In the genomic region with DNA sequence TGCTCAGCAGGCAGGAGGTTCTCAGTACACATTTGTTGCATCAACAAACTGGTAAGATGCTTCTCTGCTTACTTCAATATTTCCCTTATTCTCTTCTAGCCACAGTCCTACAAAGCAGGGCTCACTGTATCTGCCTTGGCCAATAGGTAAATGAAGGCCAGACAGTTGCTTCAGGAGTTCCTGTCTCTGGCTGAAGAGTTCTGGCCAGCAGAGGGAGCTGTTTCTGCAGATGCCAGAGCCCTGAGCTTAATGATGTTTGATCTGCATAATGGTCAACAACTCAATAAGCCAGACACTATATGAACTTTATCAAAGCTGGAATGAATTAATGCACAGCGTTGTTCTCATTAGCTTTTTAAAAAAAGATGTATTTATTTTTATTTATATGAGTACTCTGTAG, we compare ENCODE assay signal across 10 mouse cellular contexts. TPM values are rescaled to one million over a fixed set of nuclear protein-coding genes. Genes with fewer than 3 reads are reported as not detected.
DNase-seq lines count a peak whose midpoint lies in the region; ATAC-seq lines count a peak whose summit lies in the region.
"Had no signal": no experiment of that assay in that cellular context is flagged by ENCODE, and none has a peak within 500 bp of the region (broad histone marks: within the 10 kb centered on the region; RNA-seq: fewer than 3 reads in every experiment).

No protein-coding gene starts in this region.

- peaks cover 4% of the 10 kb centered on the region; the same call in 1 of the 2 replicates for H3K4me1 ChIP-seq in midbrain, embryonic 11.5 days (ENCODE audit: control insufficient read depth, insufficient read depth, low read length)
- H3K4me1 ChIP-seq in midbrain, embryonic 16.5 days (ENCODE audit: control insufficient read depth, insufficient read depth, low read length) = peaks cover 6% of the 10 kb centered on the region
- H3K4me1 ChIP-seq in liver, embryonic 13.5 days (replicated peaks) = peaks cover 47% of the 10 kb centered on the region

- no peaks in the 10 kb centered on the region for H3K9me3 ChIP-seq in midbrain, embryonic 11.5 days (ENCODE audit: control insufficient read depth, low read length)
- no peaks in the 10 kb centered on the region for H3K9me3 ChIP-seq in midbrain, embryonic 16.5 days (replicated peaks; ENCODE audit: control insufficient read depth, low read length, poor library complexity, severe bottlenecking)
- H3K9me3 ChIP-seq in liver, embryonic 13.5 days (replicated peaks) = no peaks in the 10 kb centered on the region
- H3K9me3 ChIP-seq: neural tube, embryonic 13.5 days had no signal

- no peak overlapping the region for H3K9ac ChIP-seq in midbrain, embryonic 11.5 days (ENCODE audit: low read length)
- H3K9ac ChIP-seq in midbrain, embryonic 16.5 days (ENCODE audit: low read depth, low read length) = no peak overlapping the region
- H3K9ac ChIP-seq in liver, embryonic 13.5 days = no peak overlapping the region
- H3K9ac ChIP-seq: neural tube, embryonic 13.5 days had no signal

- no peak for ATAC-seq in midbrain, embryonic 11.5 days (ENCODE audit: low FRiP score)
- no peak for ATAC-seq in midbrain, embryonic 16.5 days
- no peak for ATAC-seq in liver, embryonic 13.5 days (ENCODE audit: low read depth)

- no peak overlapping the region for H3K4me2 ChIP-seq in midbrain, embryonic 11.5 days
- no peak overlapping the region for H3K4me2 ChIP-seq in midbrain, embryonic 16.5 days (ENCODE audit: low read length)
- H3K4me2 ChIP-seq in liver, embryonic 13.5 days = no peak overlapping the region
- H3K4me2 ChIP-seq: neural tube, embryonic 13.5 days had no signal

- no peaks in the 10 kb centered on the region for H3K36me3 ChIP-seq in midbrain, embryonic 11.5 days (ENCODE audit: control insufficient read depth, insufficient read depth, low read length)
- no peaks in the 10 kb centered on the region for H3K36me3 ChIP-seq in midbrain, embryonic 16.5 days (ENCODE audit: control insufficient read depth, insufficient read depth, low read length)
- H3K36me3 ChIP-seq in liver, embryonic 13.5 days = no peaks in the 10 kb centered on the region

- no peaks in the 10 kb centered on the region for H3K27me3 ChIP-seq in midbrain, embryonic 11.5 days (ENCODE audit: control insufficient read depth, insufficient read depth, low read length)
- no peaks in the 10 kb centered on the region for H3K27me3 ChIP-seq in midbrain, embryonic 16.5 days (ENCODE audit: control insufficient read depth, insufficient read depth, low read depth, low read length)
- H3K27me3 ChIP-seq in liver, embryonic 13.5 days = no peaks in the 10 kb centered on the region
- H3K27me3 ChIP-seq: neural tube, embryonic 13.5 days had no signal

- no peak overlapping the region for H3K27ac ChIP-seq in midbrain, embryonic 11.5 days (ENCODE audit: low read depth, low read length)
- no peak overlapping the region for H3K27ac ChIP-seq in midbrain, embryonic 16.5 days (ENCODE audit: low read length)
- no peak overlapping the region for H3K27ac ChIP-seq in liver, embryonic 13.5 days
- H3K27ac ChIP-seq: neural tube, embryonic 13.5 days had no signal

- peak; percentile 90 for DNase-seq in midbrain, embryonic 11.5 days (ENCODE audit: low spot score, missing footprints)
- peak; percentile 77 for DNase-seq in adrenal gland, adult 2 months
- DNase-seq in embryo, embryonic 11 days = peak; percentile 76
- peak; percentile 93 for DNase-seq in kidney, adult 9 months
- DNase-seq in liver, embryonic 13.5 days = peak; percentile 33
- DNase-seq in retina, postnatal 7 days (ENCODE audit: low read depth, low spot score) = peak; percentile 31
- peak; percentile 82 for DNase-seq in urinary bladder, postnatal 25 days (ENCODE audit: low spot score)

- H3K4me3 ChIP-seq in midbrain, embryonic 11.5 days (ENCODE audit: low read depth, low read length) = no peak overlapping the region
- H3K4me3 ChIP-seq in midbrain, embryonic 16.5 days (ENCODE audit: low read depth, low read length) = no peak overlapping the region
- no peak overlapping the region for H3K4me3 ChIP-seq in liver, embryonic 13.5 days (replicated peaks)
- H3K4me3 ChIP-seq: neural tube, embryonic 13.5 days had no signal

- 47% methylated on average over 1 of the region's 1 CpGs for WGBS in midbrain, embryonic 11.5 days
- 45% methylated on average over 1 of the region's 1 CpGs for WGBS in midbrain, embryonic 16.5 days
- 33% methylated on average over 1 of the region's 1 CpGs for WGBS in liver, embryonic 13.5 days (ENCODE audit: insufficient replicate concordance)

RNA-seq across cellular contexts. Expression of gene Zfp422, which starts 3.3 kb away (rescaled TPM):
- 369 and 397 TPM in 2 replicates for polyA plus RNA-seq in midbrain, embryonic 11.5 days (2014; fragmentation: Nextera tagmentation; extraction: Ambion mirVana)
- polyA plus RNA-seq in midbrain, embryonic 16.5 days (2015; fragmentation: Nextera tagmentation; extraction: Ambion mirVana) = 135 and 158 TPM in 2 replicates
- 10 to 100 TPM; 14.8 to 22.9 TPM for total RNA-seq in adrenal gland, adult 2 months (2021)
- 5.0 and 6.6 TPM in 2 replicates for polyA plus RNA-seq in adrenal gland, adult 2 months (2012; rRNA removed)
- 27.6 and 32.4 TPM in 2 replicates for polyA plus RNA-seq in liver, embryonic 13.5 days (2015; fragmentation: Nextera tagmentation; extraction: Ambion mirVana)

RNA-seq across cellular contexts. Expression of gene Depp1, which starts 18.3 kb away (rescaled TPM):
- polyA plus RNA-seq in midbrain, embryonic 11.5 days (2014; fragmentation: Nextera tagmentation; extraction: Ambion mirVana) = 6.5 and 6.8 TPM in 2 replicates
- polyA plus RNA-seq in midbrain, embryonic 16.5 days (2015; fragmentation: Nextera tagmentation; extraction: Ambion mirVana) = 8.4 and 10.8 TPM in 2 replicates
- total RNA-seq in adrenal gland, adult 2 months (2021) = 10 to 100 TPM in 1 of 2 experiments, 1 to 10 TPM in 1; 3.8 to 13.4 TPM
- 16.6 and 22.8 TPM in 2 replicates for polyA plus RNA-seq in adrenal gland, adult 2 months (2012; rRNA removed)
- 3.1 and 4.1 TPM in 2 replicates for polyA plus RNA-seq in liver, embryonic 13.5 days (2015; fragmentation: Nextera tagmentation; extraction: Ambion mirVana)

RNA-seq across cellular contexts. Expression of gene Rassf4, which starts 41.6 kb away (rescaled TPM):
- polyA plus RNA-seq in midbrain, embryonic 11.5 days (2014; fragmentation: Nextera tagmentation; extraction: Ambion mirVana) = 41.2 and 42.6 TPM in 2 replicates
- polyA plus RNA-seq in midbrain, embryonic 16.5 days (2015; fragmentation: Nextera tagmentation; extraction: Ambion mirVana) = 8.3 and 8.7 TPM in 2 replicates
- 1 to 10 TPM; 3.9 to 7.4 TPM for total RNA-seq in adrenal gland, adult 2 months (2021)
- 2.3 TPM in 2 replicates for polyA plus RNA-seq in adrenal gland, adult 2 months (2012; rRNA removed)
- polyA plus RNA-seq in liver, embryonic 13.5 days (2015; fragmentation: Nextera tagmentation; extraction: Ambion mirVana) = 5.6 and 5.9 TPM in 2 replicates

RNA-seq across cellular contexts. Expression of gene Olfr215, which starts 48.1 kb away (rescaled TPM):
- not detected in 2 replicates for polyA plus RNA-seq in midbrain, embryonic 11.5 days (2014; fragmentation: Nextera tagmentation; extraction: Ambion mirVana)
- not detected in 2 replicates for polyA plus RNA-seq in midbrain, embryonic 16.5 days (2015; fragmentation: Nextera tagmentation; extraction: Ambion mirVana)
- not detected for total RNA-seq in adrenal gland, adult 2 months (2021)
- polyA plus RNA-seq in adrenal gland, adult 2 months (2012; rRNA removed) = not detected in 2 replicates
- not detected in 2 replicates for polyA plus RNA-seq in liver, embryonic 13.5 days (2015; fragmentation: Nextera tagmentation; extraction: Ambion mirVana)
- total RNA-seq: gastrocnemius, postnatal 36 days had no signal
- polyA plus RNA-seq: neural tube, embryonic 13.5 days had no signal

Comparison
In these comparisons a context has a peak if more than half of its experiments do, and no peak if none do; other contexts are left out.
1. DNase-seq: peak in every context shown above with its lines; median percentile 93 in kidney, adult 9 months; 90 in midbrain, embryonic 11.5 days; 82 in urinary bladder, postnatal 25 days; 77 in adrenal gland, adult 2 months; 76 in embryo, embryonic 11 days; 33 in liver, embryonic 13.5 days; 31 in retina, postnatal 7 days.